Mouse (Mus musculus): ENCODE data around the gene Rfpl4. TPM values are rescaled to one million over a fixed set of nuclear protein-coding genes. Genes with fewer than 3 reads are reported as not detected.

Rfpl4 gene
- polyA plus RNA-seq, 1 experiment from 2014 or later, result not detected

DNA sequence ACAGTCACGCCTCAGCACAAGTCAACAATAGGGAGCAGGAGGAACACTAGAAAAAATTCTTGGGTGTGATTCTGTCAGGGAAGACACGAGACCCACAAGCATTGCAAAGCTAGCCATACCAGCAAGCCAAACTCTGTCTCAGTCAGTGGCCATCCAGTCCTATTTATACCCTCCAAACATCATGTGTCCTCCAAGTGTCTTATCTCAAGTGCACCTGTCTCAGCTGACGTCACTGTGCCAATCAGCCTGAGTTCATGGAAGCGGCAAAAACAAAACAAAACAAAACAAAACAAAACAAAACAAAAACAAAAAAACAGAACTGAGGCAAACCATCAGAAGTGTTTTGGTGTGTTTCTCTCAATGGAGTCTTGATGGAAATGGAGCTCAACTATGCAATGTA is 8.5 kb downstream of the Rfpl4 start:
- H3K9ac ChIP-seq (ENCODE audit: low read depth, low read length), result no peak overlapping the region

DNA sequence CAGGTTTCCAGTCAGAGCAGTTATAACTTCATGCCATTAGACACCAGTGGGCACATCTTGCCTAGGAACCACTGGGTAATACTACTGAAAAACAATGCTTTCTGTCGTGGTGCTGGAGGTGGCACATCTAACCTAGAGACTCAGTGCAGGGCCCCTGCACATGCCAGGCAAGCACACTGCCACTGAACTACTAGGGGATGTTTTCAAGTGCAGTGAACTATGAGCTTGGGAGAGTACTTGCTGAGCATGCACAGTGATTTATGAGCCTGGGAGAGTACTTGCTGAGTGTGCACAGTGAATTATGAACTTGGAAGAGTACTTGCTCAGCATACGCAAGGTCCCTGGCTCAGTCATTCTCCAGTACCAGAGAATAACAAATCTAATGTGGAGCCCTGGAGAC is 14.2 kb downstream of the Rfpl4 start:
- DNase-seq (ENCODE audit: low spot score), result no peak
- H3K4me1 ChIP-seq (replicated peaks; ENCODE audit: insufficient read depth, low read length), result no peaks in the 10 kb centered on the region
- WGBS, result 85% methylated on average over 2 of the region's 2 CpGs
- no peak overlapping the region for H3K4me3 ChIP-seq (replicated peaks; ENCODE audit: low read depth, low read length)
- TF ChIP-seq CTCF (IDR thresholded peaks at IDR 0.05; ENCODE audit: low read depth), result no peak
- H3K27me3 ChIP-seq (ENCODE audit: insufficient read depth, low read length), result no peaks in the 10 kb centered on the region
- no peaks in the 10 kb centered on the region for H3K9me3 ChIP-seq (replicated peaks; ENCODE audit: low read length)
- no peak overlapping the region for H3K4me2 ChIP-seq (ENCODE audit: low read length)
- H3K27ac ChIP-seq, result no peak overlapping the region
- ATAC-seq (replicated peaks; ENCODE audit: low FRiP score, low read depth), result no peak
- H3K36me3 ChIP-seq (ENCODE audit: insufficient read depth, low read length), result peaks cover 13% of the 10 kb centered on the region
- no peak overlapping the region for H3K9ac ChIP-seq (ENCODE audit: low read depth, low read length)

More for the DNA sequence above, 8.5 kb downstream of the Rfpl4 start:
- no peak overlapping the region for H3K4me2 ChIP-seq (ENCODE audit: low read length)
- WGBS, result 76% methylated on average over 4 of the region's 4 CpGs
- no peak for DNase-seq (ENCODE audit: low spot score)
- ATAC-seq (replicated peaks; ENCODE audit: low FRiP score, low read depth), result no peak
- H3K9me3 ChIP-seq (replicated peaks; ENCODE audit: low read length), result no peaks in the 10 kb centered on the region
- no peaks in the 10 kb centered on the region for H3K36me3 ChIP-seq (ENCODE audit: insufficient read depth, low read length)
- H3K4me1 ChIP-seq (replicated peaks; ENCODE audit: insufficient read depth, low read length), result no peaks in the 10 kb centered on the region
- no peak overlapping the region for H3K4me3 ChIP-seq (replicated peaks; ENCODE audit: low read depth, low read length)
- H3K27ac ChIP-seq, result no peak overlapping the region
- H3K27me3 ChIP-seq (ENCODE audit: insufficient read depth, low read length), result no peaks in the 10 kb centered on the region
- TF ChIP-seq CTCF (IDR thresholded peaks at IDR 0.05; ENCODE audit: low read depth), result no peak

DNA sequence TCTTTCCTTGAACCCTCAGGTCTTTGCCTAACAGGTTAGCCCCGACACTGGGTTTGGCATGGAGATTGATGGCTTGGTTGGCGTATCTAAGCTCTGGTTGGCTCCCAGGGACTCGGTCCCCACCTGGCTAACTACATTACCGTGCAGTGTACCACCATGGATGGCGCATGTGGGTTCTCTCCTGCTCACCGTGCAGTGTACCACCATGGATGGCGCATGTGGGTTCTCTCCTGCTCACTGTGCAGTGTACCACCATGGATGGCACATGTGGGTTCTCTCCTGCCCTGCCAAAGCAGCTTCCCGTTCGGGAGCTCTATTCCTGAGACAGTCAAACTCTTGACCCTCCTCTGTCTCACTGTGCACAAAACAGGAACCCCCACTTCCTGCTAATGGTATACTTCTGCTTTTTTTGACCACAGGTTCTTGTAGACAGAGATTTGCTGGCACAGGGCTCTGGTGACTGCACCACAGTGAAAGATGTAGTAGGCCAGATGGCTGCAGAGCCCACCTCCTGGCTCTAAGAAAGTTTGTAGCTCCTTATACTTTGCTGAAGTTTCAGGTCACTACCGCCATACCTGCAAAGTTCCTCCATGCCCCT is 15.6 kb downstream of the Rfpl4 start:
- DNase-seq (ENCODE audit: low spot score) (no peak), ATAC-seq (replicated peaks; ENCODE audit: low FRiP score, low read depth) (no peak)
- Histone ChIP-seq H3K27me3 (ENCODE audit: insufficient read depth, low read length) (no peaks in the 10 kb centered on the region), H3K9me3 (replicated peaks; ENCODE audit: low read length) (no peaks in the 10 kb centered on the region), H3K4me1 (replicated peaks; ENCODE audit: insufficient read depth, low read length) (no peaks in the 10 kb centered on the region), H3K4me3 (replicated peaks; ENCODE audit: low read depth, low read length) (no peak overlapping the region), H3K27ac (no peak overlapping the region), H3K4me2 (ENCODE audit: low read length) (no peak overlapping the region), H3K36me3 (ENCODE audit: insufficient read depth, low read length) (peaks cover 18% of the 10 kb centered on the region), H3K9ac (ENCODE audit: low read depth, low read length) (no peak overlapping the region)
- TF ChIP-seq CTCF (IDR thresholded peaks at IDR 0.05; ENCODE audit: low read depth), result no peak
- 87% methylated on average over 10 of the region's 10 CpGs for WGBS

DNA sequence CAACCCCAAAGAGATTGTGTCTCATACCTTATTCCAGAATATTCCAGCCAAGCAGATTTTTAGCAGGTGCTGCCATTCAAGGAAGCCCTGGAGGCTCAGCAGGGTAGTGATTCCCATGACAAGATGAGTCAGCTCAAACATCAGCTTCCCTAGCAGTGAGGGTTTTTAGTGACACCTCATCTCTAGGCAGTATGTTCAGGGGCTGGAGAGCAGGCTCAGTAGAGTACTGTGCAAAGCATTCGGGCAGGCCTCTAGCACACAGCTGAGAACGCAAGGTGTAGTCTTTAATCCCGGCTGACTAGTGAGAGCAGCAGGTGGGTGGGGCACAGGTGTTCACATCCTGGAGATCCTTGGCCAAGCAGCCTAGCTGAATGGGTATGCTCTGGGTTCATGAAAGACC is 17.0 kb downstream of the Rfpl4 start:
- no peak; the same call in 1 of the 2 replicates for ATAC-seq (replicated peaks; ENCODE audit: low FRiP score, low read depth)
- no peak overlapping the region for H3K4me3 ChIP-seq (replicated peaks; ENCODE audit: low read depth, low read length)

GRCm38 (mm10) chr7:5098769-5099168 is 18.0 kb downstream of the Rfpl4 start:
- 90% methylated on average over 5 of the region's 5 CpGs for WGBS
- no peak overlapping the region for H3K27ac ChIP-seq
- H3K4me2 ChIP-seq (ENCODE audit: low read length), result no peak overlapping the region
- H3K36me3 ChIP-seq (ENCODE audit: insufficient read depth, low read length), result peaks cover 35% of the 10 kb centered on the region
- no peak overlapping the region for H3K9ac ChIP-seq (ENCODE audit: low read depth, low read length)
- DNase-seq (ENCODE audit: low spot score) (no peak), ATAC-seq (replicated peaks; ENCODE audit: low FRiP score, low read depth) (no peak)
- TF ChIP-seq CTCF (IDR thresholded peaks at IDR 0.05; ENCODE audit: low read depth), result no peak
- no peaks in the 10 kb centered on the region for H3K4me1 ChIP-seq (replicated peaks; ENCODE audit: insufficient read depth, low read length)
- H3K27me3 ChIP-seq (ENCODE audit: insufficient read depth, low read length), result no peaks in the 10 kb centered on the region
- H3K4me3 ChIP-seq (replicated peaks; ENCODE audit: low read depth, low read length), result no peak overlapping the region
- no peaks in the 10 kb centered on the region for H3K9me3 ChIP-seq (replicated peaks; ENCODE audit: low read length)

More for the DNA sequence above, 17.0 kb downstream of the Rfpl4 start:
- Histone ChIP-seq H3K36me3 (ENCODE audit: insufficient read depth, low read length) (peaks cover 28% of the 10 kb centered on the region), H3K9me3 (replicated peaks; ENCODE audit: low read length) (no peaks in the 10 kb centered on the region), H3K4me2 (ENCODE audit: low read length) (no peak overlapping the region), H3K9ac (ENCODE audit: low read depth, low read length) (no peak overlapping the region), H3K27me3 (ENCODE audit: insufficient read depth, low read length) (no peaks in the 10 kb centered on the region), H3K27ac (no peak overlapping the region), H3K4me1 (replicated peaks; ENCODE audit: insufficient read depth, low read length) (no peaks in the 10 kb centered on the region)
- 87% methylated on average over 3 of the region's 3 CpGs for WGBS
- no peak for TF ChIP-seq CTCF (IDR thresholded peaks at IDR 0.05; ENCODE audit: low read depth)
- DNase-seq (ENCODE audit: low spot score), result no peak

DNA sequence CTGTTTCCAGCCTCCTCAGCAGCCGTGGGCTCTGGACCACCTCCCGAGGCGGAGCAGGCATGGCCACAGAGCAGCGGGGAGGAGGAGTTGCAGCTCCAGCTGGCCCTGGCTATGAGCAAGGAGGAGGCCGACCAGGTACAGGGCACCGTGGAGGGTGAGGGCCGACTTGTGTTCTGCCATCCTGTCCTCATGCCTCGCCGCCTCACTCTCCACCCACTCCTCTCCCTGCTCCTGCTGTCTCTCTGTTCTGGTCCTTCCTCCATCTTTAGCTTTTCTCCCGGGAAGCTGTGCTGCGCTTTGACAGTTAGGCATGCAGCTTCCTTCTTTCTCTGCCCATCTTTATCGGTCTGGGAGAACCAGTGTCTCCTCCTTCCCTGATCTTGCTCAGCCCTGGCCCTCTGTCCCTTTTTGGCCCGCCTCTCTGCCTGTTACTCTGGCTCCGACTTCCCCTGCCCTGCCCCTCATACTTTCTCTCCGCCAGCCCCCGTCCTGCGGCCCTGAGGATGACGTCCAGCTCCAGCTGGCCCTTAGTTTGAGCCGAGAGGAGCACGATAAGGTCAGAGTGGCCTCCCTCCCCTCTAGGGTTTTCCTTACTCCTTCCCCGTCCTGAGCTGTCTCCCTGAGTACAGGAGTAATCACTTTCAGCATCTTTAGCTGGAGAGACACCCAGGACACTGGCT is 23.8 kb downstream of the Rfpl4 start:
- no peaks in the 10 kb centered on the region for H3K27me3 ChIP-seq (ENCODE audit: insufficient read depth, low read length)
- peaks cover 48% of the 10 kb centered on the region for H3K36me3 ChIP-seq (ENCODE audit: insufficient read depth, low read length)
- no peaks in the 10 kb centered on the region for H3K4me1 ChIP-seq (replicated peaks; ENCODE audit: insufficient read depth, low read length)
- ATAC-seq (replicated peaks; ENCODE audit: low FRiP score, low read depth) (no peak), DNase-seq (ENCODE audit: low spot score) (no peak)
- H3K27ac ChIP-seq, result no peak overlapping the region
- TF ChIP-seq CTCF (IDR thresholded peaks at IDR 0.05; ENCODE audit: low read depth), result no peak
- no peak overlapping the region for H3K4me2 ChIP-seq (ENCODE audit: low read length)
- no peak overlapping the region for H3K9ac ChIP-seq (ENCODE audit: low read depth, low read length)
- WGBS, result 73% methylated on average over 21 of the region's 21 CpGs
- no peak overlapping the region for H3K4me3 ChIP-seq (replicated peaks; ENCODE audit: low read depth, low read length)
- H3K9me3 ChIP-seq (replicated peaks; ENCODE audit: low read length), result no peaks in the 10 kb centered on the region

All from kidney, postnatal 0 days (tissue).